Mouse (Mus musculus) liver, embryonic 15.5 days (tissue): Measurements from ENCODE around the gene Fam120a. TPM values are rescaled to one million over a fixed set of nuclear protein-coding genes. Genes with fewer than 3 reads are reported as not detected.

Experiments used
- ATAC-seq: fragments of 200-750 bp; cut with Nextera tagmentation; 2 replicates; pipeline ENCODE4 v1.8.0; 2017; ENCODE audit warnings: moderate number of reproducible peaks, mild to moderate bottlenecking, moderate library complexity; ENCODE audit not compliant: insufficient read depth
- H3K27ac ChIP-seq: fragments of 300-500 bp; sonication (generic); replicated peaks from 2 replicates; pipeline ENCODE4 v1.5.1; 2015; ENCODE audit warnings: mild to moderate bottlenecking, inconsistent platforms
- H3K27me3 ChIP-seq: fragments of 300-500 bp; sonication (generic); 2 replicates; pipeline ENCODE4 v1.6.1; 2015; ENCODE audit warnings: mild to moderate bottlenecking, inconsistent platforms
- H3K36me3 ChIP-seq: fragments of 300-500 bp; sonication (generic); replicated peaks from 2 replicates; pipeline ENCODE4 v1.6.1; 2015; ENCODE audit warnings: moderate library complexity, mild to moderate bottlenecking, inconsistent platforms
- H3K4me1 ChIP-seq: fragments of 300-500 bp; sonication (generic); replicated peaks from 2 replicates; pipeline ENCODE4 v1.6.1; 2015; ENCODE audit warnings: inconsistent platforms
- H3K4me2 ChIP-seq: fragments of 300-500 bp; sonication (generic); 2 replicates; pipeline ENCODE4 v1.6.1; 2015; ENCODE audit warnings: moderate library complexity, mild to moderate bottlenecking, inconsistent platforms
- H3K4me3 ChIP-seq: fragments of 300-500 bp; sonication (generic); replicated peaks from 2 replicates; pipeline ENCODE4 v1.5.1; 2015; ENCODE audit warnings: mild to moderate bottlenecking, inconsistent platforms
- H3K9ac ChIP-seq: fragments of 300-500 bp; sonication (generic); 2 replicates; pipeline ENCODE4 v1.6.1; 2015; ENCODE audit warnings: moderate library complexity, mild to moderate bottlenecking, inconsistent platforms
- H3K9me3 ChIP-seq: fragments of 300-500 bp; sonication (generic); replicated peaks from 2 replicates; pipeline ENCODE4 v1.6.1; 2016; ENCODE audit warnings: inconsistent platforms
- WGBS: fragments of 180-500 bp; shearing (Covaris S2); methylation state at CpG from one replicate; pipeline ENCODE4 v1.1.7; 2015; ENCODE audit warnings: mixed read lengths; ENCODE audit not compliant: insufficient replicate concordance; 5-methylcytosine and 5-hydroxymethylcytosine counted together
- polyA plus RNA-seq: library from polyadenylated mRNA; unstranded; fragments of >200 nt; fragmentation: Nextera tagmentation; extraction: Ambion mirVana; gene quantifications from 2 replicates; pipeline ENCODE4 v1.2.1, GENCODE M21; 2015

Fam120a gene
- polyA plus RNA-seq, 1 experiment from 2014 or later: 13.3 TPM

- Histone ChIP-seq H3K9ac (no peak overlapping the region), H3K36me3 (no peaks in the 10 kb centered on the region), H3K9me3 (no peaks in the 10 kb centered on the region), H3K27me3 (no peaks in the 10 kb centered on the region), H3K4me1 (peaks cover 26% of the 10 kb centered on the region), H3K4me2 (no peak overlapping the region), H3K4me3 (no peak overlapping the region), H3K27ac (no peak overlapping the region)
- 39% methylated on average over 3 of the region's 3 CpGs for WGBS
- no peak for ATAC-seq
Measured at GRCm38 (mm10) chr13:48852859-48853258, 115.0 kb downstream of the Fam120a start.

- peaks cover 25% of the 10 kb centered on the region for H3K4me1 ChIP-seq
- 75% methylated on average over 5 of the region's 5 CpGs for WGBS
- H3K9ac ChIP-seq: no peak overlapping the region
- no peak overlapping the region for H3K4me2 ChIP-seq
- no peak overlapping the region for H3K4me3 ChIP-seq
- H3K36me3 ChIP-seq: no peaks in the 10 kb centered on the region
- no peak overlapping the region for H3K27ac ChIP-seq
- no peaks in the 10 kb centered on the region for H3K27me3 ChIP-seq
- ATAC-seq: no peak
- H3K9me3 ChIP-seq: no peaks in the 10 kb centered on the region
Measured at GRCm38 (mm10) chr13:48851719-48852118, 116.1 kb downstream of the Fam120a start.

GRCm38 (mm10) chr13:48850771-48851170 is 117.0 kb downstream of the Fam120a start:
- Histone ChIP-seq H3K9ac (no peak overlapping the region), H3K27me3 (no peaks in the 10 kb centered on the region), H3K9me3 (no peaks in the 10 kb centered on the region), H3K36me3 (no peaks in the 10 kb centered on the region), H3K27ac (no peak overlapping the region), H3K4me2 (no peak overlapping the region), H3K4me1 (peaks cover 27% of the 10 kb centered on the region), H3K4me3 (no peak overlapping the region)
- 80% methylated on average over 8 of the region's 8 CpGs for WGBS
- no peak for ATAC-seq

- ATAC-seq: no peak
- 76% methylated on average over 2 of the region's 2 CpGs for WGBS
- Histone ChIP-seq H3K36me3 (no peaks in the 10 kb centered on the region), H3K4me2 (no peak overlapping the region), H3K9ac (no peak overlapping the region), H3K4me3 (no peak overlapping the region), H3K9me3 (no peaks in the 10 kb centered on the region), H3K27ac (no peak overlapping the region), H3K4me1 (peaks cover 31% of the 10 kb centered on the region), H3K27me3 (no peaks in the 10 kb centered on the region)
Measured at GRCm38 (mm10) chr13:48850326-48850725, 117.5 kb downstream of the Fam120a start.

DNA sequence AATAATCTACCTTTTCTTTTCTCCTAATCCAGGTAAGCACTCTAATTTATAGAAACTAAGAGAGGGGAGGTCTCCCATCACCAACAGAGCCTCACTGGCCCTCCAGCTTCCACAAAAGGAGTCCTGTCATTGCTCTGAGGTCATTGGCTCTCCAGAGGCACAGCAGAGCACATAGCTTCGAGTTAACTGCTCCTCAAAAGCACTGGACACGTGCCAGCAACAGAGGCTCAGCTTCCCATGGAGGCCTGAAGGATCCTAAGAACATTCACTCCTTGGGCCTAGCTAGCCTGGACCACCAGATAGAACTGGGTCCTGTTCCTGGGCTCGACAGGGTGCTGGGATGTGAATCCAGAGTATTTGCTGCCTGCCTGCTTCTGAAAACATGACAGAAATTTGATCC is 118.7 kb downstream of the Fam120a start:
- H3K27ac ChIP-seq: no peak overlapping the region
- H3K36me3 ChIP-seq: no peaks in the 10 kb centered on the region
- no peak overlapping the region for H3K4me2 ChIP-seq
- peaks cover 31% of the 10 kb centered on the region for H3K4me1 ChIP-seq
- no peak overlapping the region for H3K4me3 ChIP-seq
- no peaks in the 10 kb centered on the region for H3K27me3 ChIP-seq
- WGBS: 41% methylated on average over 3 of the region's 3 CpGs
- H3K9ac ChIP-seq: no peak overlapping the region
- ATAC-seq: no peak
- H3K9me3 ChIP-seq: no peaks in the 10 kb centered on the region

GRCm38 (mm10) chr13:48845308-48845707 is 122.5 kb downstream of the Fam120a start:
- no peaks in the 10 kb centered on the region for H3K27me3 ChIP-seq
- ATAC-seq: peak; percentile 79
- H3K4me2 ChIP-seq: peak overlapping the region; percentile 29; the same call in 1 of the 2 replicates

DNA sequence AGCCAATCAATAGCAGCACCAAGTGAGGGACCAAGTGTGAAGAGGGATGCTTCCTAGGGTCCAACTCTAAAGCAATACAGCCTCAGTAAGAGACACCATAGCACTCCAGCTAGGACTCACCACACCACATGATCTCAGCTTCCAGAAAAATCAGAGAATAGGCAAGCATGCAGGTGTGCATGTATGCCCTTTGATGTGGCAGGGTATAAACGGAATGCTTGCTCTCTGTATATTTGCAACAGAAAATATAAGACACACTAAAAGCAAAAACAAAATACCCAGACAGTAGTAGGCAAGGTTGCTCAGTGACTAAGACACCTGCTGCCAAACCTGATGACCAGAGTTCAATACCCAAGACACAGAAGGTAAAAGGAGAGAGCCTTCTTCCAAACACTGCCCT is 124.3 kb downstream of the Fam120a start:
- Histone ChIP-seq H3K27me3 (no peaks in the 10 kb centered on the region), H3K4me2 (no peak overlapping the region), H3K9ac (no peak overlapping the region), H3K27ac (no peak overlapping the region), H3K4me1 (peaks cover 36% of the 10 kb centered on the region), H3K36me3 (no peaks in the 10 kb centered on the region), H3K4me3 (no peak overlapping the region), H3K9me3 (no peaks in the 10 kb centered on the region)
- WGBS: 82% methylated on average over 1 of the region's 1 CpGs
- no peak for ATAC-seq

More at GRCm38 (mm10) chr13:48845308-48845707, 122.5 kb downstream of the Fam120a start:
- Histone ChIP-seq H3K9ac (no peak overlapping the region), H3K36me3 (no peaks in the 10 kb centered on the region), H3K4me1 (peaks cover 29% of the 10 kb centered on the region), H3K9me3 (no peaks in the 10 kb centered on the region), H3K27ac (peak overlapping the region; percentile 72; the same call in 1 of the 2 replicates), H3K4me3 (no peak overlapping the region)
- WGBS: 17% methylated on average over 4 of the region's 4 CpGs

DNA sequence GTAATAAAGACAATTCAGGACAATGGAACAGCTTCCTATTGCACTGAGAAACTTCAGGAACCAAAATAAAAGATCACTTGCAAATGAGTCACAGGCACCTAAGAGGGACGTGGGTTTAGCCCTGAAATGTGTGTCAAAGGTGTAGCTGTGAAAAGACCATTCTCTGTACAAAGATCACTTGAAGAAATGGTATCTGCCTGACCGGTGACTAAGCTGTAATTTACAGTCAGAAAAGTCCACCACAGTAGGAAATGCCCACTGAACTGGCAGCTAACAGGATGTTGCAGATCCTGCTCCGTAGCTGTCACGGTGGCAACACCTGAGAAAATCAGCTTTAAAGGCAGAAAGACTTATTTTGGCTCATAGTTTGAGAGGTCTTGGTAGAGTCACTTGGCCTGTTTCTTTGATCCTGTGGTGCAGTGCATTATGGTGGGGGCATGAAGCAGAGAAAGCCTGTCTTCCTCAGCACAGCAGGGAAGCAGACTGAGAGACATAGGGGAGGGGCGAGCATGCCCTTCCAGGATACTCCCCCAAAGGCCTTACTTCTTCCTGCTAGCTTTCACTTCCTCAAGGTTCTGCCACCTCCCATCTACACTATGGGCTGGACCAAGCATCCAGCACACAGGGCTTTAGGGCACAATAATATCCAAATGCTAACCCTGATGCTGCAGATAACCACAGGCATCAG is 125.8 kb downstream of the Fam120a start:
- H3K27me3 ChIP-seq: no peaks in the 10 kb centered on the region
- WGBS: 40% methylated on average over 5 of the region's 5 CpGs
- no peak for ATAC-seq
- H3K4me3 ChIP-seq: no peak overlapping the region
- no peak overlapping the region for H3K27ac ChIP-seq
- H3K36me3 ChIP-seq: no peaks in the 10 kb centered on the region
- H3K4me1 ChIP-seq: peaks cover 32% of the 10 kb centered on the region
- no peaks in the 10 kb centered on the region for H3K9me3 ChIP-seq
- no peak overlapping the region for H3K9ac ChIP-seq
- H3K4me2 ChIP-seq: no peak overlapping the region

GRCm38 (mm10) chr13:48838284-48838683 is 129.5 kb downstream of the Fam120a start:
- no peak for ATAC-seq

DNA sequence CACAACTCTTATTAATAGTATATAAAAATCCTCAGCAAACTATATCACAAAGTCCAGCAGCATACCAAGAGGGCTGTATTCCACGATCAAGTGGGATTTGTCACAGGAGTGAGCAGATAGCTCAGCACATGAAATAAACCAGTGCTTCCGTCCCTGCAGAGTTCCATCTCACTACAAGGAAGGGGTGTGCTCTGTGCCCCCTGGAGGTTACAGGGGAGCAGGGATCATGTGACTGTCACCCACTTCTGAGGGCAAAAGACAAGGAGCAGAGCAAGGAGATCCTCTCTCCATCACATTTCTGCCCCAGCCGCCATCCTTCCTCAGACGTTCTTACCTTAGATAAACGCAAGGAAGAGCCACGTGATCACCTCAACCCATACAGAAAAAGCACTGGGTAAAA is 130.3 kb downstream of the Fam120a start:
- H3K27me3 ChIP-seq: no peaks in the 10 kb centered on the region
- no peaks in the 10 kb centered on the region for H3K9me3 ChIP-seq
- H3K9ac ChIP-seq: no peak overlapping the region
- no peak for ATAC-seq
- H3K36me3 ChIP-seq: no peaks in the 10 kb centered on the region; the same call in 1 of the 2 replicates
- H3K27ac ChIP-seq: no peak overlapping the region
- WGBS: 71% methylated on average over 6 of the region's 6 CpGs
- peaks cover 17% of the 10 kb centered on the region for H3K4me1 ChIP-seq
- no peak overlapping the region for H3K4me3 ChIP-seq
- no peak overlapping the region for H3K4me2 ChIP-seq

More at GRCm38 (mm10) chr13:48838284-48838683, 129.5 kb downstream of the Fam120a start:
- Histone ChIP-seq H3K4me3 (no peak overlapping the region), H3K9ac (no peak overlapping the region), H3K4me1 (peaks cover 19% of the 10 kb centered on the region), H3K4me2 (no peak overlapping the region), H3K27me3 (no peaks in the 10 kb centered on the region), H3K27ac (no peak overlapping the region), H3K9me3 (no peaks in the 10 kb centered on the region), H3K36me3 (no peaks in the 10 kb centered on the region)
- WGBS: 37% methylated on average over 2 of the region's 2 CpGs

DNA sequence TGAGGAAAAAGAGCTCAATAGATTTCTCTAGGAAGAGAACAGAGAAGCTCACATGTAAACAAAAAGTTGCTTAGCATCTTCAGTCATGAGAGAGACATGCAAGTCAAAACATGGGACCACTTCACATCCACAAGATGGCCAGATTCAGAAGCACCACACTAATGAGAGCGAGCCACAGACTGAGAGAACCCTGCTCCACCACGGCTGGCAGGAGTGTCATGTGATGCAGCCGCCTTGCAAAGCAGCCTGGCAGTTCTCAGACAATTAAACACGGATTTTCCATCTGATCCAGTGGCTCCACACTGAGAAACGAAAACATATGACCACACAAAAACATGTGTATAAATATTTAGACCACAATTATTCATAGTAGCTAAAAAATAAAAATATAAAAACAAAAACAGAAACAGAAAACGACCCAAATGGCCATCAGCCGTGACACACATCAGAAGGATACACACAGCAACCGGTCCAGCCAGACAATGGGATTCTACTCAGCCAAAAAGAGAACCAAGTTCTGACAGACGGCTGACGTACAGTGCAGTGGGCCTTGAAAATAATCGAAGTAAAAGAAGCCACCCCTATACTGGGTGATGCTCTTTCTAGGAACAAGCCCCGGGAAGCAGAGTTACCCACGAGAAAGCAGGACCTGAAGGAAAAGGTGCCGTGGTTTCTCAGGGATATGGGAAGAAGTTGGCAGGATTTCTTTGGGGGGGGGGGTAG is 137.1 kb downstream of the Fam120a start:
- Histone ChIP-seq H3K36me3 (peaks cover 50% of the 10 kb centered on the region), H3K9me3 (no peaks in the 10 kb centered on the region), H3K4me1 (no peaks in the 10 kb centered on the region), H3K9ac (no peak overlapping the region), H3K27ac (no peak overlapping the region), H3K27me3 (no peaks in the 10 kb centered on the region), H3K4me2 (no peak overlapping the region), H3K4me3 (no peak overlapping the region)
- WGBS: 74% methylated on average over 14 of the region's 14 CpGs
- no peak for ATAC-seq
